Mouse (Mus musculus) T-cell, adult 66 days (primary cell): ENCODE results near the gene Ror2. TPM values are rescaled to one million over a fixed set of nuclear protein-coding genes. Genes with fewer than 3 reads are reported as not detected.

Experiments
- total RNA-seq, 2 experiments: library from RNA; stranded (reverse); gene quantifications; 3 replicates in 1 of 2; 4 replicates in 1 of 2; pipeline ENCODE4 v1.2.4; 2023

The Ror2 gene
- total RNA-seq = not detected

GRCm38 (mm10) chr13:53285756-53286361 is at the start of gene Ror2:
Ror2 (minus strand) TSS chr13:53286124.

Other genes with a start within 250 kb of the Ror2 start
- gene Sptlc1, start 91.3 kb upstream of the Ror2 start, total RNA-seq = 10 to 100 TPM; 37.2 to 40.8 TPM
- not detected for gene Msx2, start 186.9 kb upstream of the Ror2 start, total RNA-seq